Mouse (Mus musculus): ENCODE measurements around the gene Phf21b. TPM values are rescaled to one million over a fixed set of nuclear protein-coding genes. Genes with fewer than 3 reads are reported as not detected.

Phf21b gene
- polyA plus RNA-seq, 1 experiment from 2014 or later, result 3.3 TPM

- H3K9ac ChIP-seq (replicated peaks), result no peak overlapping the region
- no peaks in the 10 kb centered on the region for H3K27me3 ChIP-seq (replicated peaks)
- no peaks in the 10 kb centered on the region for H3K36me3 ChIP-seq
- no peak overlapping the region for H3K27ac ChIP-seq (replicated peaks)
- H3K9me3 ChIP-seq (replicated peaks), result no peaks in the 10 kb centered on the region
- ATAC-seq (ENCODE audit: low FRiP score), result no peak
- 86% methylated on average over 3 of the region's 3 CpGs for WGBS
- H3K4me3 ChIP-seq (replicated peaks), result no peak overlapping the region
- H3K4me1 ChIP-seq, result no peaks in the 10 kb centered on the region
- H3K4me2 ChIP-seq, result no peak overlapping the region
These were observed 16.0 kb upstream of the Phf21b start for GRCm38 (mm10) chr15:84871802-84872201.

- Histone ChIP-seq H3K4me2 (no peak overlapping the region), H3K4me3 (replicated peaks) (no peak overlapping the region), H3K27ac (replicated peaks) (no peak overlapping the region), H3K4me1 (peaks cover 5% of the 10 kb centered on the region), H3K9me3 (replicated peaks) (no peaks in the 10 kb centered on the region), H3K27me3 (replicated peaks) (no peaks in the 10 kb centered on the region), H3K9ac (replicated peaks) (no peak overlapping the region), H3K36me3 (no peaks in the 10 kb centered on the region)
- whole genome bisulfite sequencing, result 85% methylated on average over 8 of the region's 8 CpGs
- ATAC-seq (ENCODE audit: low FRiP score), result no peak
These were observed 6.1 kb upstream of the Phf21b start for GRCm38 (mm10) chr15:84861911-84862310.

- Histone ChIP-seq H3K4me2 (no peak overlapping the region), H3K27ac (replicated peaks) (no peak overlapping the region), H3K9me3 (replicated peaks) (no peaks in the 10 kb centered on the region), H3K9ac (replicated peaks) (no peak overlapping the region), H3K27me3 (replicated peaks) (no peaks in the 10 kb centered on the region), H3K4me1 (peaks cover 26% of the 10 kb centered on the region), H3K36me3 (no peaks in the 10 kb centered on the region), H3K4me3 (replicated peaks) (no peak overlapping the region)
- 89% methylated on average over 2 of the region's 2 CpGs for WGBS
- ATAC-seq (ENCODE audit: low FRiP score), result no peak
These were observed 1.8 kb upstream of the Phf21b start for GRCm38 (mm10) chr15:84857623-84858022.

GRCm38 (mm10) chr15:84854921-84855901 is 638 bp downstream of the Phf21b start:
- peak; percentile 21 for ATAC-seq (ENCODE audit: low FRiP score)
- Histone ChIP-seq H3K27me3 (replicated peaks) (no peaks in the 10 kb centered on the region), H3K4me1 (peaks cover 50% of the 10 kb centered on the region), H3K4me2 (peak overlapping the region; percentile 96), H3K9ac (replicated peaks) (peak overlapping the region; percentile 74), H3K9me3 (replicated peaks) (no peaks in the 10 kb centered on the region), H3K36me3 (no peaks in the 10 kb centered on the region), H3K4me3 (replicated peaks) (peak overlapping the region; percentile 81), H3K27ac (replicated peaks) (peak overlapping the region; percentile 97)
- under 1% methylated on average over 87 of the region's 88 CpGs for WGBS

- Histone ChIP-seq H3K4me1 (peaks cover 59% of the 10 kb centered on the region), H3K36me3 (no peaks in the 10 kb centered on the region), H3K9me3 (replicated peaks) (no peaks in the 10 kb centered on the region), H3K27me3 (replicated peaks) (no peaks in the 10 kb centered on the region), H3K4me3 (replicated peaks) (peak overlapping the region; percentile 81), H3K9ac (replicated peaks) (peak overlapping the region; percentile 74), H3K27ac (replicated peaks) (peak overlapping the region; percentile 97), H3K4me2 (peak overlapping the region; percentile 96)
- WGBS, result under 1% methylated on average over 49 of the region's 49 CpGs
- ATAC-seq (ENCODE audit: low FRiP score), result no peak
These were observed 1.6 kb downstream of the Phf21b start for GRCm38 (mm10) chr15:84854171-84854811.

GRCm38 (mm10) chr15:84853261-84854137 is 2.4 kb downstream of the Phf21b start:
- WGBS, result under 1% methylated on average over 73 of the region's 84 CpGs
- peaks cover 66% of the 10 kb centered on the region for H3K4me1 ChIP-seq
- peak overlapping the region; percentile 81 for H3K4me3 ChIP-seq (replicated peaks)
- no peaks in the 10 kb centered on the region for H3K27me3 ChIP-seq (replicated peaks)
- H3K36me3 ChIP-seq, result no peaks in the 10 kb centered on the region
- no peaks in the 10 kb centered on the region for H3K9me3 ChIP-seq (replicated peaks)
- H3K27ac ChIP-seq (replicated peaks), result peak overlapping the region; percentile 97
- ATAC-seq (ENCODE audit: low FRiP score), result peak; percentile 70
- peak overlapping the region; percentile 74 for H3K9ac ChIP-seq (replicated peaks)
- peak overlapping the region; percentile 96 for H3K4me2 ChIP-seq

GRCm38 (mm10) chr15:84852457-84853070 is 3.3 kb downstream of the Phf21b start:
- Histone ChIP-seq H3K27ac (replicated peaks) (peak overlapping the region; percentile 97), H3K4me2 (peak overlapping the region; percentile 96), H3K4me1 (peaks cover 75% of the 10 kb centered on the region), H3K27me3 (replicated peaks) (no peaks in the 10 kb centered on the region), H3K36me3 (no peaks in the 10 kb centered on the region), H3K9ac (replicated peaks) (peak overlapping the region; percentile 74; the same call in 1 of the 2 replicates), H3K9me3 (replicated peaks) (no peaks in the 10 kb centered on the region), H3K4me3 (replicated peaks) (peak overlapping the region; percentile 81)
- WGBS, result 3% methylated on average over 10 of the region's 10 CpGs
- no peak for ATAC-seq (ENCODE audit: low FRiP score)

- H3K27me3 ChIP-seq (replicated peaks), result no peaks in the 10 kb centered on the region
- no peak overlapping the region for H3K4me3 ChIP-seq (replicated peaks)
- ATAC-seq (ENCODE audit: low FRiP score), result no peak
- H3K4me2 ChIP-seq, result no peak overlapping the region
- H3K9me3 ChIP-seq (replicated peaks), result no peaks in the 10 kb centered on the region
- peaks cover 76% of the 10 kb centered on the region for H3K4me1 ChIP-seq
- no peak overlapping the region for H3K9ac ChIP-seq (replicated peaks)
- H3K36me3 ChIP-seq, result no peaks in the 10 kb centered on the region
- 94% methylated on average over 1 of the region's 1 CpGs for WGBS
- H3K27ac ChIP-seq (replicated peaks), result no peak overlapping the region
These were observed 5.5 kb downstream of the Phf21b start for GRCm38 (mm10) chr15:84850321-84850720.

- Histone ChIP-seq H3K9ac (replicated peaks) (no peak overlapping the region), H3K36me3 (no peaks in the 10 kb centered on the region), H3K4me2 (no peak overlapping the region), H3K27ac (replicated peaks) (no peak overlapping the region), H3K27me3 (replicated peaks) (no peaks in the 10 kb centered on the region), H3K4me1 (peaks cover 87% of the 10 kb centered on the region), H3K9me3 (replicated peaks) (no peaks in the 10 kb centered on the region), H3K4me3 (replicated peaks) (no peak overlapping the region)
- WGBS, result 34% methylated on average over 3 of the region's 3 CpGs
- ATAC-seq (ENCODE audit: low FRiP score), result no peak
These were observed 9.6 kb downstream of the Phf21b start for GRCm38 (mm10) chr15:84846216-84846615.

- no peak for ATAC-seq (ENCODE audit: low FRiP score)
- Histone ChIP-seq H3K27me3 (replicated peaks) (no peaks in the 10 kb centered on the region), H3K9me3 (replicated peaks) (no peaks in the 10 kb centered on the region), H3K4me3 (replicated peaks) (no peak overlapping the region), H3K36me3 (no peaks in the 10 kb centered on the region), H3K4me1 (peaks cover 85% of the 10 kb centered on the region), H3K4me2 (no peak overlapping the region), H3K9ac (replicated peaks) (no peak overlapping the region), H3K27ac (replicated peaks) (no peak overlapping the region)
- WGBS, result 73% methylated on average over 4 of the region's 4 CpGs
These were observed 11.0 kb downstream of the Phf21b start for GRCm38 (mm10) chr15:84844831-84845230.

- Histone ChIP-seq H3K36me3 (no peaks in the 10 kb centered on the region), H3K27ac (replicated peaks) (peak overlapping the region; percentile 72), H3K9ac (replicated peaks) (0 out of 2 replicates have a peak overlapping the region, but pooled peaks have one; percentile 21), H3K4me3 (replicated peaks) (no peak overlapping the region), H3K27me3 (replicated peaks) (no peaks in the 10 kb centered on the region), H3K4me2 (peak overlapping the region; percentile 26), H3K4me1 (peaks cover 74% of the 10 kb centered on the region), H3K9me3 (replicated peaks) (no peaks in the 10 kb centered on the region)
- 37% methylated on average over 10 of the region's 10 CpGs for WGBS
- ATAC-seq (ENCODE audit: low FRiP score), result no peak
These were observed 12.8 kb downstream of the Phf21b start for GRCm38 (mm10) chr15:84843034-84843433.

All from neural tube, embryonic 15.5 days (tissue).